Mouse (Mus musculus): Measurements from ENCODE around the gene Fam136a. TPM values are rescaled to one million over a fixed set of nuclear protein-coding genes. Genes with fewer than 3 reads are reported as not detected.
A peak's percentile ranks its signal among the peaks of the same experiment; 100 is the strongest.
"Not testable (repeated sequence)": the region's sequence is repeated elsewhere in the genome, so short reads cannot be mapped to it uniquely, and the experiment has no call there.

The Fam136a gene
- polyA plus RNA-seq, 1 experiment from 2014 or later: 113 TPM

GRCm38 (mm10) chr6:86336340-86336739, 29.1 kb upstream of the Fam136a start:
- 90% methylated on average over 4 of the region's 4 CpGs for WGBS
- H3K9me3 ChIP-seq; H3K27ac ChIP-seq; ATAC-seq (ENCODE audit: low FRiP score, low read depth); H3K9ac ChIP-seq; H3K36me3 ChIP-seq; H3K4me2 ChIP-seq (replicated peaks); H3K4me1 ChIP-seq; H3K4me3 ChIP-seq; H3K27me3 ChIP-seq (replicated peaks): not testable (repeated sequence)

DNA sequence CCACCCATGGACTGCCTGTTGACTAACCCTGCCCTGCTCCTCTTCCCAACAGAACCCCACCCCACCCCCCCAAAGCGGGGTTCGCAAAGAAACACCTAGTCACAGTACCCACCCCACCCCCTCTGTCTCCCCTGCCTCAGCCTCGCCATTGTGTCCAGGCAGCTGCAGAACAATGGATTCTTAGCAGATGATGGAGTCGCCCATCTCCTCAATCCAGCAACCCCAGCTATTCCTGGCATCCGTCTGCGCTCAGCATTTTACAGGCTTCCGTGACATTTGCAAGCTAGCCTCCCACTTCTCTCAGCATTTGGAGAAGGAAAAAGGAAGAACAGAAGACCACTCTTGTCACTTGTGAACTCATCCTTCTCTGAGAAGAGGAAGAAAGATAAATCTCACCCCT, 21.8 kb upstream of the Fam136a start:
- no peak for ATAC-seq (ENCODE audit: low FRiP score, low read depth)
- H3K27me3 ChIP-seq (replicated peaks): no peaks in the 10 kb centered on the region
- peak overlapping the region; percentile 44 for H3K4me2 ChIP-seq (replicated peaks)
- H3K9ac ChIP-seq: 0 out of 2 replicates have a peak overlapping the region, but pooled peaks have one; percentile 0
- H3K36me3 ChIP-seq: no peaks in the 10 kb centered on the region
- peaks cover 8% of the 10 kb centered on the region for H3K4me1 ChIP-seq
- no peak overlapping the region for H3K27ac ChIP-seq
- H3K4me3 ChIP-seq: no peak overlapping the region
- no peaks in the 10 kb centered on the region for H3K9me3 ChIP-seq
- WGBS: 15% methylated on average over 7 of the region's 7 CpGs

- Histone ChIP-seq H3K4me2 (replicated peaks) (no peak overlapping the region), H3K27me3 (replicated peaks) (no peaks in the 10 kb centered on the region), H3K36me3 (no peaks in the 10 kb centered on the region), H3K4me3 (no peak overlapping the region), H3K9ac (no peak overlapping the region), H3K9me3 (no peaks in the 10 kb centered on the region), H3K4me1 (peaks cover 8% of the 10 kb centered on the region), H3K27ac (no peak overlapping the region)
- 68% methylated on average over 2 of the region's 2 CpGs for WGBS
- no peak for ATAC-seq (ENCODE audit: low FRiP score, low read depth)
Observed at GRCm38 (mm10) chr6:86346063-86346462, 19.4 kb upstream of the Fam136a start.

DNA sequence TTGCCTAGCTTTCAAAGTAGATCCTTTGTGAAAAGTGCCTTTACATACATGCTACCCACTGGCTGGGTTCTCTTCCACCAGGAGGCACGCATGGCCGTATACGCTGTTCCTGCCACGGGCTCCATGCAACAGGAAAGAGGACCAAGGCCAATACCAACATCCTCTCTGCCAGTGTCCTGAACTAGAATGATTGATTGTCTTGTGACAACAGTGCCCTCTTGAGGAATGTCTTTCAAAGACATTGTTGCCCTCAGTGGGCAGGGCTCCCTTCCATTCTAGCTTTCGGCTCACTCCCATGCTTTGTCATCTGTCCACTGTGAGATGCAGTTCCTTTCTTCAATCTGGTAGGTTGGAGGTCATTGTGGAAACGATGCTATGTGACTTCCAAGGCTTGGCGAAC, 16.2 kb upstream of the Fam136a start:
- no peak for ATAC-seq (ENCODE audit: low FRiP score, low read depth)
- WGBS: 66% methylated on average over 7 of the region's 7 CpGs
- Histone ChIP-seq H3K4me2 (replicated peaks) (no peak overlapping the region), H3K9me3 (no peaks in the 10 kb centered on the region), H3K27me3 (replicated peaks) (no peaks in the 10 kb centered on the region), H3K36me3 (no peaks in the 10 kb centered on the region), H3K4me1 (peaks cover 1% of the 10 kb centered on the region; the same call in 1 of the 2 replicates), H3K27ac (no peak overlapping the region), H3K9ac (no peak overlapping the region), H3K4me3 (no peak overlapping the region)

DNA sequence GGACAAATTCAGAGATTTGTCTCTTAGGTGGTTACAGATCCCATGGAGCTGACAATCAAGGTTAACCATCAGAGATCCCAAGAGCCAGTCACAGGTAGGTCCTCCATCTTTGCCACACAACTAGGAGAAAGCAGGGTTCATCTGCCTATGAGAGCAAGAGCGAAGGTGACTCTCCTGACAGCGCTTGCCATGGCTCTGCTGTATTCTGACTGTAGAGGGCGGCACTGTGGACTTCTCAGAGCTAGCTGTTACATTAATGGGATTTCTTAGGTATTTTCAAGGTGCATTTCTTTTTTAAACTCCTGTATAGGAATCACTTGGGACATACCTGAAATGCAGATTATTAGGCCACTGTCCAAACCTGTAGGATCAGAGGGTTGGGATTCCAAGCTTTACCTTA, 10.5 kb upstream of the Fam136a start:
- Histone ChIP-seq H3K27me3 (replicated peaks) (no peaks in the 10 kb centered on the region), H3K4me2 (replicated peaks) (no peak overlapping the region), H3K4me3 (no peak overlapping the region), H3K4me1 (no peaks in the 10 kb centered on the region), H3K9me3 (no peaks in the 10 kb centered on the region), H3K36me3 (no peaks in the 10 kb centered on the region), H3K27ac (no peak overlapping the region), H3K9ac (no peak overlapping the region)
- WGBS: 52% methylated on average over 3 of the region's 3 CpGs
- no peak for ATAC-seq (ENCODE audit: low FRiP score, low read depth)

GRCm38 (mm10) chr6:86356956-86357355, 8.5 kb upstream of the Fam136a start:
- Histone ChIP-seq H3K27me3 (replicated peaks) (no peaks in the 10 kb centered on the region), H3K9me3 (no peaks in the 10 kb centered on the region), H3K9ac (no peak overlapping the region), H3K36me3 (no peaks in the 10 kb centered on the region), H3K27ac (no peak overlapping the region), H3K4me2 (replicated peaks) (no peak overlapping the region), H3K4me1 (no peaks in the 10 kb centered on the region), H3K4me3 (no peak overlapping the region)
- ATAC-seq (ENCODE audit: low FRiP score, low read depth): no peak
- WGBS: 84% methylated on average over 9 of the region's 9 CpGs

DNA sequence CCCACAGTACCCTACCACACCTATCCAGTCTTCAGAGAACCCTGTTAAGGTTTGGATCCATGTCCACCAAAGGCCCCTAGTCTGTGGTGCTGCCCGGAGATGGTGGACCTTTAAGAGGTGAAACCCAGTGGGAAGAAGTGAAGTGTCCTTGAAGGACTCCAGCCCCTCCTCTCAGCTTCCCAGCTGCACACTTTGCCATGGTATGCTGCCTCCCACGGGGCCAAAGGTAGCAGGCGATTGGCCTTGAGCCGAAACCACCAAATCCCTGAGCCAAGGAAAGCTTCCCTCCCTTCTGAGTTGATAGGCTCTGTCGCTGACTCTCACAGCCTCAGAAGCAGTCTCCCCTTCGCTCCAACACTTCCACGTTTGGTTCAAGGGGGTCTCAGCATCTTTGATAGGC, 4.8 kb upstream of the Fam136a start:
- WGBS: 63% methylated on average over 7 of the region's 7 CpGs
- no peak for ATAC-seq (ENCODE audit: low FRiP score, low read depth)
- no peak overlapping the region for H3K27ac ChIP-seq

GRCm38 (mm10) chr6:86361373-86361772, 4.1 kb upstream of the Fam136a start:
- H3K4me2 ChIP-seq (replicated peaks): no peak overlapping the region
- H3K36me3 ChIP-seq: no peaks in the 10 kb centered on the region
- H3K9ac ChIP-seq: no peak overlapping the region
- H3K9me3 ChIP-seq: no peaks in the 10 kb centered on the region
- ATAC-seq (ENCODE audit: low FRiP score, low read depth): no peak
- no peaks in the 10 kb centered on the region for H3K27me3 ChIP-seq (replicated peaks)
- no peak overlapping the region for H3K27ac ChIP-seq
- 93% methylated on average over 7 of the region's 7 CpGs for WGBS
- H3K4me1 ChIP-seq: peaks cover 5% of the 10 kb centered on the region
- H3K4me3 ChIP-seq: no peak overlapping the region

More for the DNA sequence above, 4.8 kb upstream of the Fam136a start:
- Histone ChIP-seq H3K9me3 (no peaks in the 10 kb centered on the region), H3K4me1 (no peaks in the 10 kb centered on the region), H3K4me3 (no peak overlapping the region), H3K9ac (no peak overlapping the region), H3K27me3 (replicated peaks) (no peaks in the 10 kb centered on the region), H3K4me2 (replicated peaks) (no peak overlapping the region), H3K36me3 (no peaks in the 10 kb centered on the region)

GRCm38 (mm10) chr6:86364442-86365141, 854 bp upstream of the Fam136a start:
- Histone ChIP-seq H3K9ac (peak overlapping the region; percentile 58), H3K4me3 (peak overlapping the region; percentile 66), H3K27ac (peak overlapping the region; percentile 59; the same call in 1 of the 2 replicates), H3K4me1 (peaks cover 9% of the 10 kb centered on the region), H3K9me3 (no peaks in the 10 kb centered on the region), H3K27me3 (replicated peaks) (no peaks in the 10 kb centered on the region), H3K4me2 (replicated peaks) (peak overlapping the region; percentile 89), H3K36me3 (peaks cover 10% of the 10 kb centered on the region)
- ATAC-seq (ENCODE audit: low FRiP score, low read depth): peak; percentile 55
- 3% methylated on average over 17 of the region's 17 CpGs for WGBS

- H3K27ac ChIP-seq: no peak overlapping the region
- peaks cover 17% of the 10 kb centered on the region for H3K4me1 ChIP-seq
- peaks cover 10% of the 10 kb centered on the region for H3K36me3 ChIP-seq
- no peaks in the 10 kb centered on the region for H3K27me3 ChIP-seq (replicated peaks)
- no peak for ATAC-seq (ENCODE audit: low FRiP score, low read depth)
- H3K4me2 ChIP-seq (replicated peaks): peak overlapping the region; percentile 89
- H3K9ac ChIP-seq: peak overlapping the region; percentile 77
- H3K4me3 ChIP-seq: peak overlapping the region; percentile 66
- WGBS: 46% methylated on average over 25 of the region's 25 CpGs
- no peaks in the 10 kb centered on the region for H3K9me3 ChIP-seq
Observed at GRCm38 (mm10) chr6:86366125-86366852, 843 bp downstream of the Fam136a start.

DNA sequence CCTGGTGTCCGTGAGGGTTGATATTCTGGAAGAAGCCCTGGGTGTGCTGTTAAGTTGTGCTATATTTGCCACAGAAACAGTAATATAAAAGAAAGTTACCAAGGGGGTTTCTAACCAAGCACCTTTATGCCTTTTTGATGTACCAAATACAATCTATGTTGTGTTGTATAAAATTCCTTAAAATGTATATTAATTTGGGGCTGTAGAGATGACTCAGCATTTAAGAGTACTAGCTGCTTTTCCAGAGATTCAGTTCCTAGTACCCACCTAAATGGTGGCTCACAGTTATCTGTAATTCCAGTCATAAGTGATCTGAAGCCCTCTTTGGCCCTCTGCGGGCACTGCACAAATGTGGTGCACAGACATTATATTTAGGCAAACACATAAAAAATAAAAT, 1.4 kb downstream of the Fam136a start:
- Histone ChIP-seq H3K9ac (no peak overlapping the region), H3K27me3 (replicated peaks) (no peaks in the 10 kb centered on the region), H3K4me1 (peaks cover 17% of the 10 kb centered on the region), H3K9me3 (no peaks in the 10 kb centered on the region), H3K4me2 (replicated peaks) (peak overlapping the region; percentile 89), H3K4me3 (peak overlapping the region; percentile 66; the same call in 1 of the 2 replicates), H3K36me3 (peaks cover 10% of the 10 kb centered on the region), H3K27ac (no peak overlapping the region)
- 81% methylated on average over 2 of the region's 2 CpGs for WGBS
- no peak for ATAC-seq (ENCODE audit: low FRiP score, low read depth)

- Histone ChIP-seq H3K27me3 (replicated peaks) (no peaks in the 10 kb centered on the region), H3K9ac (no peak overlapping the region), H3K4me2 (replicated peaks) (no peak overlapping the region), H3K36me3 (peaks cover 10% of the 10 kb centered on the region), H3K4me1 (peaks cover 32% of the 10 kb centered on the region), H3K4me3 (no peak overlapping the region), H3K9me3 (no peaks in the 10 kb centered on the region), H3K27ac (no peak overlapping the region)
- WGBS: 95% methylated on average over 5 of the region's 5 CpGs
- no peak for ATAC-seq (ENCODE audit: low FRiP score, low read depth)
Observed at GRCm38 (mm10) chr6:86368479-86368878, 3.0 kb downstream of the Fam136a start.

Data from neural tube, embryonic 12.5 days (tissue).